Mouse (Mus musculus) liver, embryonic 12.5 days (tissue): ENCODE measurements around the gene Krt15. TPM values are rescaled to one million over a fixed set of nuclear protein-coding genes. Genes with fewer than 3 reads are reported as not detected.

Experiments used
- ATAC-seq: fragments of 200-750 bp; cut with Nextera tagmentation; 2 replicates; pipeline ENCODE4 v1.8.0; 2017; ENCODE audit warnings: moderate number of reproducible peaks, mild to moderate bottlenecking, moderate library complexity
- H3K27ac ChIP-seq: fragments of 300-500 bp; sonication (generic); 2 replicates; pipeline ENCODE4 v1.5.1; 2016; ENCODE audit warnings: mild to moderate bottlenecking
- H3K27me3 ChIP-seq: fragments of 300-500 bp; sonication (generic); replicated peaks from 2 replicates; pipeline ENCODE4 v1.6.1; 2016; ENCODE audit warnings: mild to moderate bottlenecking, moderate library complexity
- H3K36me3 ChIP-seq: fragments of 300-500 bp; sonication (generic); 2 replicates; pipeline ENCODE4 v1.6.1; 2016; ENCODE audit warnings: mild to moderate bottlenecking, moderate library complexity
- H3K4me1 ChIP-seq: fragments of 300-500 bp; sonication (generic); 2 replicates; pipeline ENCODE4 v1.6.1; 2016
- H3K4me2 ChIP-seq: fragments of 300-500 bp; sonication (generic); 2 replicates; pipeline ENCODE4 v1.6.1; 2016; ENCODE audit warnings: mild to moderate bottlenecking, moderate library complexity
- H3K4me3 ChIP-seq: fragments of 300-500 bp; sonication (generic); 2 replicates; pipeline ENCODE4 v1.5.1; 2016; ENCODE audit warnings: mild to moderate bottlenecking, moderate library complexity
- H3K9ac ChIP-seq: fragments of 300-500 bp; sonication (generic); 2 replicates; pipeline ENCODE4 v1.6.1; 2016; ENCODE audit warnings: mild to moderate bottlenecking, moderate library complexity
- H3K9me3 ChIP-seq: fragments of 300-500 bp; sonication (generic); replicated peaks from 2 replicates; pipeline ENCODE4 v1.6.1; 2016; ENCODE audit warnings: mild to moderate bottlenecking, moderate library complexity
- WGBS: fragments of 180-500 bp; shearing (Covaris S2); methylation state at CpG from one replicate; pipeline ENCODE4 v1.1.7; 2016; ENCODE audit not compliant: insufficient replicate concordance; 5-methylcytosine and 5-hydroxymethylcytosine counted together
- polyA plus RNA-seq: library from polyadenylated mRNA; unstranded; fragments of >200 nt; fragmentation: Nextera tagmentation; extraction: Ambion mirVana; gene quantifications from 2 replicates; pipeline ENCODE4 v1.2.1, GENCODE M21; 2016

Gene Krt15
- polyA plus RNA-seq, 1 experiment from 2014 or later, result 0.36 TPM

DNA sequence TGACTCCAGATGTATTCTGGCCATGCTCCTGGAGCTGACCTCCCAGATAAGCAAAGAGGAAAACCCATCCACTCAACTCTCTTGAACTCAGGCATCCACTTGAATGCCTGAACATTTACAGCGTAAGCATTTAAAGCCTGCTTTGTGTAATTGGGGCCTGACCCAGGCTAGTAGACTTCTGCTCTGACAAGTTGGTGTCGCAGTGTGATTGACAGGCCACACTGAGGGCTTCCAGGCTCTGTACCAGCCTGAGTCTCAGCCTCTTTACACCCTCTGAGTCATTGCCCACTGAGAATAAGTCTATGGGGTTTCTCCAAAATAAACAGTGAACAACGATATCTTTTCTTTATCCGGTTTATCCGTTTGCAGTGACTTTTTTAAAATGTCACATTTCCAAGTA lies 15.4 kb downstream of the Krt15 start:
- Histone ChIP-seq H3K4me2 (no peak overlapping the region), H3K9me3 (no peaks in the 10 kb centered on the region), H3K4me3 (no peak overlapping the region), H3K27ac (no peak overlapping the region), H3K27me3 (no peaks in the 10 kb centered on the region), H3K9ac (no peak overlapping the region), H3K36me3 (no peaks in the 10 kb centered on the region), H3K4me1 (no peaks in the 10 kb centered on the region)
- 74% methylated on average over 5 of the region's 5 CpGs for WGBS
- ATAC-seq, result no peak

DNA sequence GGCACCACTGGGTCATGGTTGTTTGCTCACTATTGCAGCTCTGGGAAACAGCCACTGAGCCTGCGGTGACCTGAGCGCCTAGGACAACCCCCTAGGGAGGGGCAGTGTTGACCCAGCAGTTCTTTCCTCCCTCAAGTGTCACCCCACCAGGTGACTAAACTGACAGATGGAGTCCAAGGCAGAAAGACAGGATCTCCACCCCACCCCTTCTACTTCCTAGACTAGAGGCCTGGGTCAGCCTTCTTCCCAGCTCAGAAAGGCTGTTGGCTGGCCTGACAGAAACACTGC lies 22.0 kb downstream of the Krt15 start:
- Histone ChIP-seq H3K36me3 (no peaks in the 10 kb centered on the region), H3K9ac (no peak overlapping the region), H3K4me3 (no peak overlapping the region), H3K9me3 (no peaks in the 10 kb centered on the region), H3K27me3 (no peaks in the 10 kb centered on the region), H3K4me1 (no peaks in the 10 kb centered on the region), H3K4me2 (no peak overlapping the region), H3K27ac (no peak overlapping the region)
- 45% methylated on average over 2 of the region's 2 CpGs for WGBS
- no peak for ATAC-seq

DNA sequence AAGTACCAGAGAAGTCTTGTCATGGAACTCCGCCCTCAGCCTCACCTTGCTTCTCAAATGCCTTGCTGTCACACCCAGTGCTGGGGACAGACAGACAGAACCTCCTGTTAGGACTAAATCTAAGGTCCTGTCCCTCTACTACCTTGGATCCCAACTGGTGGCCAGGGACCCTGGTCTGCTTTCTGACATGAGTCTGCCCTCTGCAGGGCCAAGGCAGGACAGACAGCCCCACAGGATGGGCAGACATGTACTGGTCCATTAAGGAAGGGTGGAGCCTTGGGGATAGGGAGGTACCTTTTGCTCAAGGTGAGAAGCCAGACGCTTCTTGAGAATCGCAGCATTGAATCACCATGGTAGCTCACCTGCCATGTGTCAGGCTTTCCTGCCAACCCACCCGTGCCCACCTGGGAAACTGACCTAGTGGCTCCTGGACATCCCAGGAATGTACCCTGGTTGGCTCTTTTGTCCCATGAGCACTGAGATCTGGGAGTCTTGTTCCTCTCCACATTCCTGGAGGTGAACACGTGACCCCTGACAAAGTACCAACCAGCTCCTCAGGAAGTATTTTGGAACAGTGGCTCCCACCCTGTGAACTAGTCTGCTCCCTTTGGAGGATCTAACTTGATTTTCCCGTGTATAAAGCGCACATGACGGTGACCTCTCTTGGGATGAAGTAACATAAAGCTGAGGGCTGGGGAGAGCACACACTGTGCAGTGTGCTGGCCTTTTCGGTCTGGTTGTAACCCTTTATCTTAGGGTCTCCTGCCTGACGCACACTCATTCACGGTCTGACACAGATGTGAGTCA lies 22.6 kb downstream of the Krt15 start:
- Histone ChIP-seq H3K27ac (no peak overlapping the region), H3K4me3 (no peak overlapping the region), H3K4me1 (no peaks in the 10 kb centered on the region), H3K27me3 (no peaks in the 10 kb centered on the region), H3K4me2 (no peak overlapping the region), H3K9ac (no peak overlapping the region), H3K9me3 (no peaks in the 10 kb centered on the region), H3K36me3 (no peaks in the 10 kb centered on the region)
- 65% methylated on average over 11 of the region's 11 CpGs for WGBS
- ATAC-seq, result no peak

DNA sequence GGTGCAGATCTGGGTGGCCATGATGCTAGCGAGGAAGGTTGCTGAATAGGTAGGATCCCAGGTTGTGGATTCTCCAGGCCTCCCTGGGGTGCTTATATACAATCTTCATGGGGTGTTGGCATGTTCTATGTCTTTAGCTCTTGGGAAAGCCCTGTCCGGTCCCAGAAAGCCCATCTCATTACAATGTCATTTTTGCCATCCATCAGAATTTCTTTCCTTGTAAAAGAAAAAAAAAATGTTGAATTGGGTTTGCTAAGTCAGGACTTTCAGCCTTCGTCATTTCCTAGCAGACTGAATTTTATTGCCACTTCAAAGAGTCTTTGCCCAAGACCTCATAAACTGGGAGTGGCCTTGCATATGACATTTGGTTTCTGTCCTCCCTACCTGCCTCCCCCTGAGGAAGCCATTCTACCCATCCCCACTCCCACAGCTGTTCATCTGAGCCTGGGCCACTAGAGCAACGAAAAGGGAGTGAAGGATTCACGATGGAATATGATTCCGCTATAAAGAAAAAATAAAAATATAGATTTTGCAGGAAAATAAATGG lies 30.1 kb downstream of the Krt15 start, which contains the start of gene Krt36:
Gene Krt36, minus strand, starts transcription at position 51 of the 547 bp plus-strand sequence.
- Histone ChIP-seq H3K4me2 (no peak within 1 kb of the TSS), H3K9me3 (no peaks in the 10 kb centered on the region), H3K27me3 (no peaks in the 10 kb centered on the region), H3K27ac (no peak within 1 kb of the TSS), H3K4me3 (no peak within 1 kb of the TSS), H3K36me3 (no peaks in the 10 kb centered on the region), H3K4me1 (no peaks in the 10 kb centered on the region), H3K9ac (no peak within 1 kb of the TSS)
- WGBS, result 64% methylated on average over 6 of the region's 6 CpGs
- ATAC-seq, result no peak

DNA sequence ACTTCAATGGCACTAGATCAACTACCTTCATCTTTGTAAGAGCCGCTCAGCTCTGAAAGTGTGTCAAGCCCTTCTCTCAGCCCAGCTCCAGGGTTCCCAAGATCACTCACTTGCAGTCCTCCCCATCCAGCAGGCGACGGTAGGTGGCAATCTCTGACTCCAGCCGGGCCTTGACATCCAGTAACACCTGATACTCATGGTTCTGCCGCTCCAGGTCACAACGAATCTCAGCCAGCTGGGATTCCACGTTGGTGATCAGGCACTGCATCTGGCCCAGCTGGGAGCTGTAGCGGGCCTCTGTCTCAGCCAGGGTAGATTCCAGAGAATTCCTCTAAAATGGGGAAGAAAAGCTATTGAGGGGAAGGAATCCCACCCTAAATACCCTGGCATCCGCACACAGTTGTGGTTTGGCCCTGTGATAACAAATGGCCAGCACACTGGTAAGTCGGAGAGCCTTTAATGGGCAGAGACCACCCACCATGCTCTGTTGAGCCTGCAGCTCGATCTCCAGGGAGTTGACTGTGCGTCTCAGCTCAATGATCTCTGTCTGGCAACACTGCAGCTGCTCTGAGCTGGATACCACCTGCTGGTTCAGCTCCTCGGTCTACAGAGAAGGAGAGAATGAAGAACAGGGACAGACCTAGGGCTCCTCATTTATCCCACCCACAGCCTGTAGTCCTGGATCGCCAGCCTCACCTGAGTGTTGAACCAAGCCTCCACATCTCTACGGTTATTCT lies 32.9 kb downstream of the Krt15 start:
- no peak overlapping the region for H3K4me2 ChIP-seq
- 56% methylated on average over 15 of the region's 15 CpGs for WGBS
- H3K36me3 ChIP-seq, result no peaks in the 10 kb centered on the region
- ATAC-seq, result no peak
- H3K4me3 ChIP-seq, result no peak overlapping the region
- no peaks in the 10 kb centered on the region for H3K27me3 ChIP-seq
- no peak overlapping the region for H3K9ac ChIP-seq
- H3K9me3 ChIP-seq, result no peaks in the 10 kb centered on the region
- H3K4me1 ChIP-seq, result no peaks in the 10 kb centered on the region
- no peak overlapping the region for H3K27ac ChIP-seq

DNA sequence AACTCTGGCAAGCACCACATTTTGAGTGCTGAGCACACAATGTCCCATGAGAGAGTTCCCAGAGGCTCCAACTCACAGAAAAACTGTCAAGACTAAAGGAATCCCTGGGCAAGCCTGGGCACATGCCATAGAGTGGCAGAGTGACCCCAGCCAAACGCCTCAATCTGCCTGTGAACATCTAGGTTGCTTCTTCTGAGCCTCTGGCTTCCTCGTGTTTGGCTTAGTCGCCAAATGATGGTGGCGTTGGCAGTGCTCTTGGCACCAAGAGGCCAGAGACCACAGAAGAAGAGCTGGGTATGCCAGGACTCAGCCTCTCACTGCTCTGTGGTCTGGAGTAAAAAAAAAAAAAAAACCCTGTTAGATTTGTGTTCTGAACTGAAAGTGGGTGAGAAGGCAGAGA lies 35.3 kb downstream of the Krt15 start:
- H3K27me3 ChIP-seq, result no peaks in the 10 kb centered on the region
- 67% methylated on average over 4 of the region's 4 CpGs for WGBS
- H3K9ac ChIP-seq, result no peak overlapping the region
- H3K36me3 ChIP-seq, result no peaks in the 10 kb centered on the region
- H3K4me3 ChIP-seq, result no peak overlapping the region
- ATAC-seq, result no peak
- no peak overlapping the region for H3K27ac ChIP-seq
- no peak overlapping the region for H3K4me2 ChIP-seq
- no peaks in the 10 kb centered on the region for H3K4me1 ChIP-seq
- H3K9me3 ChIP-seq, result no peaks in the 10 kb centered on the region

DNA sequence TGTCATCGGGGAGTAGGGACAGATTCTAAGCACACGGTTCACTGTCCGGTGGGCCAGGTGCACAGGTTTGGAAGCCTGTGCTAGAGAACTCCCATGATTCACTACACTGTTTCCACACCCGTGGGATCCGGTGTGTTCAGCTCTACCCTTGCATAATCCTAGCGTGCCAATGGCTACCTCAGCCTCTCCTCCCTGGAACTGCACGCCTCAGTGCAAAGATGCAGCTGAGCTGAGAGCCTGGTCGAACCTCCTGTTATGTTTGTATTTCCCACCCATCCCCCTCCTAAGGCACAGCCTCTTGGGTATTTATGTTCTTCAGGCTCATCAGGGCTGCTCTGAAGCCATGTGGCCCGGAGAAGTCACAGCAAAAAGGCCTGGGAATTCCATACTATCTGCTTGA lies 37.9 kb downstream of the Krt15 start:
- Histone ChIP-seq H3K4me2 (no peak overlapping the region), H3K4me1 (no peaks in the 10 kb centered on the region), H3K27ac (no peak overlapping the region), H3K4me3 (no peak overlapping the region), H3K9ac (no peak overlapping the region), H3K9me3 (no peaks in the 10 kb centered on the region), H3K36me3 (no peaks in the 10 kb centered on the region), H3K27me3 (no peaks in the 10 kb centered on the region)
- 63% methylated on average over 9 of the region's 9 CpGs for WGBS
- ATAC-seq, result no peak

DNA sequence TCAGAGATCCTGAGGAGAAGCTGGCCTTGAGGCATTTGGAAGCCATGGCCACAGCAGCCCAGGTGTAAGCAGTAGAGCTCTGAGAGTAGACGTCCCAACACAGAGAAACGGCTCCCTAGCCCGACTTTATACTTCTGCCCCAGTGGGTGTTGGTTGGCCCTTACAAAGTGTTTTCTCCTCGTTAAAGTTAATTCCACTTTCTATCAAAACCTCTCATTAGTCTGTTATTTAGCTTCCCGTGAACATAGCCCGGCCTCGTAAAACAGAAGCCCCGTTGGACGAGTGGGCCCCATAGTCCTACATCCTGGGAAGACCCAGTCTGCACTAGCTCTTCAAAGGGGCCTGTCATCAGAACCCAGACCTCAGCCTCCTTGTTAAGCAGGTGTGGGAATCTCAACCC lies 39.6 kb downstream of the Krt15 start, which contains the start of gene Krt35:
Gene Krt35, minus strand, starts transcription at position 101 of the 400 bp plus-strand sequence.
- Histone ChIP-seq H3K9ac (no peak within 1 kb of the TSS), H3K4me1 (no peaks in the 10 kb centered on the region), H3K27ac (no peak within 1 kb of the TSS), H3K9me3 (no peaks in the 10 kb centered on the region), H3K4me2 (no peak within 1 kb of the TSS), H3K36me3 (no peaks in the 10 kb centered on the region), H3K4me3 (no peak within 1 kb of the TSS), H3K27me3 (no peaks in the 10 kb centered on the region)
- 73% methylated on average over 9 of the region's 9 CpGs for WGBS
- no peak for ATAC-seq

DNA sequence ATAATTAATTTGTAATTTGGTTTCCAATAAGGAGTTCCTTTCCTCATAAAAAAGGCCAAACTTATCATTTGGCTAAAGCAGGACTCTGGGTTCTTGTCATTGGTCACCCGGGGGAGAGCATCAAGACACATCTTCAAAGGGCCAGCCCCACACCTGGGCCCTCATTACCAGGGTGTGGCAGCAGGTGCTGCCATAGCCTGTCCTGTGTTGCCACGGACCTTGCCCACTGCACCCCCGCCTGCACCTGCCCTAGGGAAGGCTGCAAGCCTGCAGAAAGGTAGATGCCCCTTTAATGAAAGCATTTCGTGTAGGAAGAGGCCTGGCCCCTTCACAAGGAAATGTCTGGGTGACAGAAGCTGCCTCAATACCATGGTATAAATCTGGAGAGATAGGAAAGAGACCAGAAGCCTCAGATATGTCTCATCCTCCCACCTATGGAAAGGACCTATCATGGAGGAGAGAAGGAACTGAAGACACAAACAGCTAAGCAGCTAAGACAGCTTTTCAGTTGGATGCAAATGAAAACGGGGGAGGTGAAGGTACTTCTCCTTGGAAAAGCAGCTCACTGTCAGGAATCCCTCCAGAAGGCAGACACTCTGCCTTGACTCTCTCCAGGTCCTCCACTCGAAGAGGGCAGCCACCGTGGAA lies 47.2 kb downstream of the Krt15 start:
- Histone ChIP-seq H3K4me1 (no peaks in the 10 kb centered on the region), H3K27ac (no peak overlapping the region), H3K27me3 (no peaks in the 10 kb centered on the region), H3K4me3 (no peak overlapping the region), H3K4me2 (no peak overlapping the region), H3K36me3 (no peaks in the 10 kb centered on the region), H3K9me3 (no peaks in the 10 kb centered on the region), H3K9ac (no peak overlapping the region)
- no peak for ATAC-seq
- 45% methylated on average over 7 of the region's 7 CpGs for WGBS

DNA sequence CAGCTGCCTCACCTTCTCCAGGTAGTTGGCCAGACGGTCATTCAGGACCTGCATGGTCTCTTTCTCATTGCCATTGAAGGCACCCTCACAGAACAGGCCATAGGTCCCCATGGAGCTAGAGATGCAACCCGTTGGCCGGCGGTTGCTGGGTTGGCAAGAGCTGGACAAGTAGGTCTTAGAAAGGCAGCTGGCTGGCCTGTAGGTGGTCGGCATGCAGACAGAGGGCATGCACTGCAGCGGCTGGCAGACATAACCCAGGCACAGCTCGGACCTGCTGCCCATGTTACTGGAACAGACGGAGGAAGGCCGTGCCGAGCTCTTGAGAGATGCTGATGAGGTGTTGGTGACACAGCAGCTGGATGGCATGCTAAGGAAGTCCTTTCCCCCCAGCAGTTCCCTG lies 47.9 kb downstream of the Krt15 start, which contains the start of gene Krt32:
Gene Krt32, minus strand, starts transcription at position 366 of the 400 bp plus-strand sequence.
- ATAC-seq, result no peak
- Histone ChIP-seq H3K27me3 (no peaks in the 10 kb centered on the region), H3K27ac (no peak within 1 kb of the TSS), H3K4me2 (no peak within 1 kb of the TSS), H3K4me1 (no peaks in the 10 kb centered on the region), H3K36me3 (no peaks in the 10 kb centered on the region), H3K9ac (no peak within 1 kb of the TSS), H3K4me3 (no peak within 1 kb of the TSS), H3K9me3 (no peaks in the 10 kb centered on the region)
- WGBS, result 76% methylated on average over 10 of the region's 10 CpGs
